Mouse (Mus musculus): ENCODE measurements at regions not wholly inside any gene's neighbourhood (a gene's known extent, or its start where the extent isn't known, plus 50 kb on each side); places are given as distances from the start of the nearest gene placed in this dataset.
"Not testable (repeated sequence)": the region's sequence is repeated elsewhere in the genome, so short reads cannot be mapped to it uniquely, and the experiment has no call there.

- DNase-seq, result no peak
Observed at GRCm38 (mm10) chr13:79765437-79765838, 1117.7 kb upstream of the Arrdc3 start.

GRCm38 (mm10) chr13:79784991-79785666 is 1098.1 kb upstream of the Arrdc3 start:
- DNase-seq, result peak; percentile 34

- DNase-seq, result no peak
Observed at GRCm38 (mm10) chr13:79801591-79801990, 1081.6 kb upstream of the Arrdc3 start.

- no peak for DNase-seq
Observed at GRCm38 (mm10) chr13:79835592-79835991, 1047.6 kb upstream of the Arrdc3 start.

- DNase-seq, result no peak
Observed at GRCm38 (mm10) chr13:79844800-79845199, 1038.4 kb upstream of the Arrdc3 start.

GRCm38 (mm10) chr13:79867501-79867900 is 1015.7 kb upstream of the Arrdc3 start:
- DNase-seq, result not testable (repeated sequence)

- DNase-seq, result no peak
Observed at GRCm38 (mm10) chr13:79868481-79869225, 1014.5 kb upstream of the Arrdc3 start.

- no peak for DNase-seq
Observed at GRCm38 (mm10) chr13:79880136-79880535, 1003.0 kb upstream of the Arrdc3 start.

- DNase-seq, result no peak
Observed at GRCm38 (mm10) chr13:79885959-79886358, 997.2 kb upstream of the Arrdc3 start.

- no peak for DNase-seq
Observed at GRCm38 (mm10) chr13:79886361-79886760, 996.8 kb upstream of the Arrdc3 start.
